Mouse (Mus musculus): ENCODE results near the gene Pdzd9. TPM values are rescaled to one million over a fixed set of nuclear protein-coding genes. Genes with fewer than 3 reads are reported as not detected.
"Not testable (repeated sequence)": the region's sequence is repeated elsewhere in the genome, so short reads cannot be mapped to it uniquely, and the experiment has no call there.

Gene Pdzd9
- polyA plus RNA-seq (2012; ENCODE audit: insufficient read depth, insufficient read length, missing spikeins): 0.95 and 1.5 TPM in 2 replicates

- Histone ChIP-seq H3K27ac (replicated peaks; ENCODE audit: low read depth, low read length) (no peak within 1 kb of the TSS), H3K4me3 (ENCODE audit: insufficient read depth, low read depth, low read length) (no peak within 1 kb of the TSS), H3K4me1 (ENCODE audit: control insufficient read depth, insufficient read depth, insufficient read length, low read length) (no peaks in the 10 kb centered on the region)
Measured at GRCm38 (mm10) chr7:120670153-120670875, at the start of gene Pdzd9. Pdzd9 (minus strand) TSS chr7:120670343.

GRCm38 (mm10) chr7:120717261-120717660 is 47.1 kb upstream of the Pdzd9 start:
- H3K4me3 ChIP-seq (ENCODE audit: insufficient read depth, low read depth, low read length): no peak overlapping the region
- peaks cover 8% of the 10 kb centered on the region; the same call in 1 of the 2 replicates for H3K4me1 ChIP-seq (ENCODE audit: control insufficient read depth, insufficient read depth, insufficient read length, low read length)
- no peak overlapping the region for H3K27ac ChIP-seq (replicated peaks; ENCODE audit: low read depth, low read length)

GRCm38 (mm10) chr7:120713951-120714350 is 43.8 kb upstream of the Pdzd9 start:
- H3K4me1 ChIP-seq (ENCODE audit: control insufficient read depth, insufficient read depth, insufficient read length, low read length); H3K4me3 ChIP-seq (ENCODE audit: insufficient read depth, low read depth, low read length); H3K27ac ChIP-seq (replicated peaks; ENCODE audit: low read depth, low read length): not testable (repeated sequence)

- Histone ChIP-seq H3K27ac (replicated peaks; ENCODE audit: low read depth, low read length) (no peak overlapping the region), H3K4me1 (ENCODE audit: control insufficient read depth, insufficient read depth, insufficient read length, low read length) (peaks cover 2% of the 10 kb centered on the region; the same call in 1 of the 2 replicates), H3K4me3 (ENCODE audit: insufficient read depth, low read depth, low read length) (no peak overlapping the region)
Measured at GRCm38 (mm10) chr7:120713225-120713624, 43.1 kb upstream of the Pdzd9 start.

- H3K4me1 ChIP-seq (ENCODE audit: control insufficient read depth, insufficient read depth, insufficient read length, low read length): peaks cover 2% of the 10 kb centered on the region; the same call in 1 of the 2 replicates
- no peak overlapping the region for H3K4me3 ChIP-seq (ENCODE audit: insufficient read depth, low read depth, low read length)
- no peak overlapping the region for H3K27ac ChIP-seq (replicated peaks; ENCODE audit: low read depth, low read length)
Measured at GRCm38 (mm10) chr7:120712071-120712470, 41.9 kb upstream of the Pdzd9 start.

GRCm38 (mm10) chr7:120703888-120704287 is 33.7 kb upstream of the Pdzd9 start:
- Histone ChIP-seq H3K27ac (replicated peaks; ENCODE audit: low read depth, low read length) (no peak overlapping the region), H3K4me3 (ENCODE audit: insufficient read depth, low read depth, low read length) (no peak overlapping the region), H3K4me1 (ENCODE audit: control insufficient read depth, insufficient read depth, insufficient read length, low read length) (no peaks in the 10 kb centered on the region)

GRCm38 (mm10) chr7:120699586-120699985 is 29.4 kb upstream of the Pdzd9 start:
- H3K4me3 ChIP-seq (ENCODE audit: insufficient read depth, low read depth, low read length): no peak overlapping the region

GRCm38 (mm10) chr7:120696331-120696730 is 26.2 kb upstream of the Pdzd9 start:
- Histone ChIP-seq H3K4me1 (ENCODE audit: control insufficient read depth, insufficient read depth, insufficient read length, low read length) (no peaks in the 10 kb centered on the region), H3K27ac (replicated peaks; ENCODE audit: low read depth, low read length) (no peak overlapping the region), H3K4me3 (ENCODE audit: insufficient read depth, low read depth, low read length) (no peak overlapping the region)

More at GRCm38 (mm10) chr7:120699586-120699985, 29.4 kb upstream of the Pdzd9 start:
- Histone ChIP-seq H3K27ac (replicated peaks; ENCODE audit: low read depth, low read length) (no peak overlapping the region), H3K4me1 (ENCODE audit: control insufficient read depth, insufficient read depth, insufficient read length, low read length) (no peaks in the 10 kb centered on the region)

GRCm38 (mm10) chr7:120695641-120696040 is 25.5 kb upstream of the Pdzd9 start:
- H3K27ac ChIP-seq (replicated peaks; ENCODE audit: low read depth, low read length): no peak overlapping the region
- no peaks in the 10 kb centered on the region for H3K4me1 ChIP-seq (ENCODE audit: control insufficient read depth, insufficient read depth, insufficient read length, low read length)
- no peak overlapping the region for H3K4me3 ChIP-seq (ENCODE audit: insufficient read depth, low read depth, low read length)

- no peak overlapping the region for H3K4me3 ChIP-seq (ENCODE audit: insufficient read depth, low read depth, low read length)
Measured at GRCm38 (mm10) chr7:120695196-120695595, 25.1 kb upstream of the Pdzd9 start.

GRCm38 (mm10) chr7:120693831-120694375 is 23.8 kb upstream of the Pdzd9 start:
- Histone ChIP-seq H3K4me3 (ENCODE audit: insufficient read depth, low read depth, low read length) (no peak overlapping the region), H3K4me1 (ENCODE audit: control insufficient read depth, insufficient read depth, insufficient read length, low read length) (no peaks in the 10 kb centered on the region; the same call in 1 of the 2 replicates)

More at GRCm38 (mm10) chr7:120695196-120695595, 25.1 kb upstream of the Pdzd9 start:
- Histone ChIP-seq H3K27ac (replicated peaks; ENCODE audit: low read depth, low read length) (no peak overlapping the region), H3K4me1 (ENCODE audit: control insufficient read depth, insufficient read depth, insufficient read length, low read length) (no peaks in the 10 kb centered on the region)

GRCm38 (mm10) chr7:120690634-120691033 is 20.5 kb upstream of the Pdzd9 start:
- no peaks in the 10 kb centered on the region; the same call in 1 of the 2 replicates for H3K4me1 ChIP-seq (ENCODE audit: control insufficient read depth, insufficient read depth, insufficient read length, low read length)
- H3K4me3 ChIP-seq (ENCODE audit: insufficient read depth, low read depth, low read length): no peak overlapping the region
- H3K27ac ChIP-seq (replicated peaks; ENCODE audit: low read depth, low read length): no peak overlapping the region

More at GRCm38 (mm10) chr7:120693831-120694375, 23.8 kb upstream of the Pdzd9 start:
- no peak overlapping the region for H3K27ac ChIP-seq (replicated peaks; ENCODE audit: low read depth, low read length)

- no peak overlapping the region for H3K27ac ChIP-seq (replicated peaks; ENCODE audit: low read depth, low read length)
Measured at GRCm38 (mm10) chr7:120685227-120685626, 15.1 kb upstream of the Pdzd9 start.

GRCm38 (mm10) chr7:120684731-120685161 is 14.6 kb upstream of the Pdzd9 start:
- no peak overlapping the region for H3K4me3 ChIP-seq (ENCODE audit: insufficient read depth, low read depth, low read length)
- H3K27ac ChIP-seq (replicated peaks; ENCODE audit: low read depth, low read length): no peak overlapping the region
- H3K4me1 ChIP-seq (ENCODE audit: control insufficient read depth, insufficient read depth, insufficient read length, low read length): peaks cover 4% of the 10 kb centered on the region

More at GRCm38 (mm10) chr7:120685227-120685626, 15.1 kb upstream of the Pdzd9 start:
- H3K4me3 ChIP-seq (ENCODE audit: insufficient read depth, low read depth, low read length): no peak overlapping the region
- peaks cover 2% of the 10 kb centered on the region for H3K4me1 ChIP-seq (ENCODE audit: control insufficient read depth, insufficient read depth, insufficient read length, low read length)

- H3K27ac ChIP-seq (replicated peaks; ENCODE audit: low read depth, low read length): no peak overlapping the region
- H3K4me3 ChIP-seq (ENCODE audit: insufficient read depth, low read depth, low read length): no peak overlapping the region
- H3K4me1 ChIP-seq (ENCODE audit: control insufficient read depth, insufficient read depth, insufficient read length, low read length): peaks cover 12% of the 10 kb centered on the region
Measured at GRCm38 (mm10) chr7:120682002-120682401, 11.9 kb upstream of the Pdzd9 start.
